In the genomic region with DNA sequence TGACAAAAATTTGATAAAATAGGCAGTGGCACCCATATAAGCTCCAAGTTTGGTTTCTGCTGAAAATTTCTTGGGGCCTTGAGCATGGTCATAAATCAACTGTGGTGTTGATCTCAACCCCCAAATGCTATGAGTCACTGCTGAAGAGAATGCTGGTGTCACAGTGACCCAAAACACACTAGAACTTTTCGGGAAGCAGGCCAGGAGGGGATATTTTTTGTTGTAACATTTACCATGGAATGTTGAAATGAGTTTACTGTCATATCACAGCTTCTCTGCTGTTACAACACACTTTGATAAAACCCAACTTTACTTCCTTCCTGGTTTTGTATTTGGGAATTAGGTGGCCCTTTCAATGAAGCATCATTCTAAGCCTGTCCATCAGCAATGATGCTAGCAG, we compare ENCODE assay signal across 13 mouse cellular contexts.
A peak's percentile ranks its signal among the peaks of the same experiment; 100 is the strongest.
DNase-seq lines count a peak whose midpoint lies in the region; ATAC-seq and TF ChIP-seq lines count a peak whose summit lies in the region.
"Had no signal": no experiment of that assay in that cellular context is flagged by ENCODE, and none has a peak within 500 bp of the region (broad histone marks: within the 10 kb centered on the region; RNA-seq: fewer than 3 reads in every experiment).

No protein-coding gene starts in this region.

- no peak for TF ChIP-seq CTCF in kidney, postnatal 0 days (IDR thresholded peaks at IDR 0.05; ENCODE audit: low read depth)
- no peak for TF ChIP-seq CTCF in Patski (IDR thresholded peaks at IDR 0.05)

- no peak overlapping the region for H3K27ac ChIP-seq in kidney, postnatal 0 days
- H3K27ac ChIP-seq in kidney, embryonic 16.5 days (ENCODE audit: low read length) = no peak overlapping the region
- H3K27ac ChIP-seq: embryonic facial prominence, embryonic 10.5 days; forebrain, embryonic 13.5 days had no signal

- DNase-seq in kidney, postnatal 0 days (ENCODE audit: low spot score) = peak; percentile 70
- DNase-seq in Patski (ENCODE audit: low read depth, low spot score) = peak; percentile 19
- DNase-seq in adrenal gland, postnatal 36 days = peak; percentile 57 to 68
- peak; percentile 8 for DNase-seq in lung, postnatal 25 days (ENCODE audit: low spot score)
- DNase-seq in thymus, adult 18-20 months = no peak
- DNase-seq in layer of hippocampus, adult 8-10 months (ENCODE audit: low spot score in 2 of 2) = no peak
- DNase-seq: cerebellum, adult 9-11 months; heart, postnatal 36 days; liver; thymus, postnatal 14 days had no signal

- H3K4me1 ChIP-seq in kidney, postnatal 0 days (replicated peaks; ENCODE audit: insufficient read depth, low read length) = 0 out of 2 replicates have a peak, but pooled peaks cover 6% of the 10 kb centered on the region
- H3K4me1 ChIP-seq in kidney, embryonic 16.5 days (ENCODE audit: insufficient read depth, low read length) = no peaks in the 10 kb centered on the region
- H3K4me1 ChIP-seq: embryonic facial prominence, embryonic 10.5 days; forebrain, embryonic 13.5 days had no signal

- no peak for ATAC-seq in kidney, postnatal 0 days (replicated peaks; ENCODE audit: low FRiP score, low read depth)
- ATAC-seq in kidney, embryonic 16.5 days (ENCODE audit: low FRiP score, low TSS enrichment) = no peak
- ATAC-seq in Patski = no peak
- ATAC-seq: forebrain, embryonic 13.5 days had no signal

- no peak overlapping the region for H3K4me2 ChIP-seq in kidney, postnatal 0 days (ENCODE audit: low read length)
- H3K4me2 ChIP-seq in kidney, embryonic 16.5 days (replicated peaks; ENCODE audit: low read depth, low read length) = no peak overlapping the region
- H3K4me2 ChIP-seq: forebrain, embryonic 13.5 days had no signal

- POLR2A ChIA-PET in Patski (lab: Charles Lee) = interaction anchor here (1.3 kb wide), 1 partner anchor 10 kb away, joined by 3 read pairs; no protein-coding TSS in a partner anchor

- no peak overlapping the region for H3K9ac ChIP-seq in kidney, postnatal 0 days (ENCODE audit: low read depth, low read length)
- H3K9ac ChIP-seq in kidney, embryonic 16.5 days (replicated peaks; ENCODE audit: low read length) = no peak overlapping the region
- H3K9ac ChIP-seq: forebrain, embryonic 13.5 days had no signal

- H3K4me3 ChIP-seq in kidney, postnatal 0 days (replicated peaks; ENCODE audit: low read depth, low read length) = no peak overlapping the region
- no peak overlapping the region for H3K4me3 ChIP-seq in kidney, embryonic 16.5 days (ENCODE audit: low read length)
- H3K4me3 ChIP-seq: embryonic facial prominence, embryonic 10.5 days; forebrain, embryonic 13.5 days had no signal

- CTCF ChIA-PET in Patski (lab: Charles Lee) = no interaction called here

- H3K9me3 ChIP-seq in kidney, postnatal 0 days (replicated peaks; ENCODE audit: low read length) = no peaks in the 10 kb centered on the region
- H3K9me3 ChIP-seq in kidney, embryonic 16.5 days (ENCODE audit: low read length) = no peaks in the 10 kb centered on the region
- H3K9me3 ChIP-seq: embryonic facial prominence, embryonic 10.5 days; forebrain, embryonic 13.5 days had no signal

- H3K27me3 ChIP-seq in kidney, postnatal 0 days (ENCODE audit: insufficient read depth, low read length) = no peaks in the 10 kb centered on the region
- no peaks in the 10 kb centered on the region for H3K27me3 ChIP-seq in kidney, embryonic 16.5 days (ENCODE audit: insufficient read depth, low read length)
- no peaks in the 10 kb centered on the region for H3K27me3 ChIP-seq in Patski
- H3K27me3 ChIP-seq: forebrain, embryonic 13.5 days had no signal

- no peaks in the 10 kb centered on the region for H3K36me3 ChIP-seq in kidney, postnatal 0 days (ENCODE audit: insufficient read depth, low read length)
- no peaks in the 10 kb centered on the region for H3K36me3 ChIP-seq in kidney, embryonic 16.5 days (ENCODE audit: insufficient read depth, low read length)
- H3K36me3 ChIP-seq: embryonic facial prominence, embryonic 10.5 days had no signal

- WGBS in kidney, postnatal 0 days = 49% methylated on average over 1 of the region's 1 CpGs
- 58% methylated on average over 1 of the region's 1 CpGs for WGBS in kidney, embryonic 16.5 days

- in situ Hi-C loops in Patski (cut with MboI; ENCODE audit: low pct_unique_long_range_greater_than_20kb) = no loop called here

Comparison
In these comparisons a context has a peak if more than half of its experiments do, and no peak if none do; other contexts are left out.
1. DNase-seq: peak in kidney, postnatal 0 days (single experiment), Patski (single experiment), adrenal gland, postnatal 36 days (2 of 2) and lung, postnatal 25 days (single experiment); none in thymus, adult 18-20 months (0 of 2) and layer of hippocampus, adult 8-10 months (0 of 2).